Mouse (Mus musculus): ENCODE results near the gene Hdhd3. TPM values are rescaled to one million over a fixed set of nuclear protein-coding genes. Genes with fewer than 3 reads are reported as not detected.

Hdhd3 gene
- 1 to 10 TPM; 1.6 to 2.0 (median 1.8) TPM for polyA plus RNA-seq (2017; shearing (Covaris generic))

GRCm38 (mm10) chr4:62503374-62503970 is at the start of gene Hdhd3:
TSS of gene Hdhd3 (minus strand) at chr4:62503467.
- no peak for ATAC-seq

- peak; percentile 32 for ATAC-seq
These were observed 48.7 kb upstream of the Hdhd3 start for GRCm38 (mm10) chr4:62551966-62552365.

- ATAC-seq, result no peak
These were observed 41.5 kb upstream of the Hdhd3 start for GRCm38 (mm10) chr4:62544801-62545200.

- no peak for ATAC-seq
These were observed 40.5 kb upstream of the Hdhd3 start for GRCm38 (mm10) chr4:62543782-62544181.

- ATAC-seq, result no peak
These were observed 38.5 kb upstream of the Hdhd3 start for GRCm38 (mm10) chr4:62541802-62542201.

- no peak for ATAC-seq
These were observed 30.5 kb upstream of the Hdhd3 start for GRCm38 (mm10) chr4:62533729-62534128.

GRCm38 (mm10) chr4:62527655-62528054 is 24.4 kb upstream of the Hdhd3 start:
- ATAC-seq, result no peak

GRCm38 (mm10) chr4:62526256-62526655 is 23.0 kb upstream of the Hdhd3 start:
- no peak for ATAC-seq

GRCm38 (mm10) chr4:62525489-62525811 is 22.2 kb upstream of the Hdhd3 start:
- no peak for ATAC-seq

- peak; percentile 95 for ATAC-seq
These were observed 21.6 kb upstream of the Hdhd3 start, which contains the start of the genes Pole3 and 4933430I17Rik for GRCm38 (mm10) chr4:62524651-62525488. TSS of gene Pole3 (minus strand) at chr4:62525068. TSS of gene 4933430I17Rik (plus strand) at chr4:62525369.

GRCm38 (mm10) chr4:62520892-62521400 is 17.7 kb upstream of the Hdhd3 start:
- ATAC-seq, result no peak

- peak; percentile 78 for ATAC-seq
These were observed 16.6 kb upstream of the Hdhd3 start, which contains the start of gene Alad for GRCm38 (mm10) chr4:62519849-62520233. TSS of gene Alad (minus strand) at chr4:62519918.

- peak; percentile 73 for ATAC-seq
These were observed 16.0 kb upstream of the Hdhd3 start for GRCm38 (mm10) chr4:62519122-62519848.

GRCm38 (mm10) chr4:62518416-62519121 is 15.3 kb upstream of the Hdhd3 start:
- ATAC-seq, result peak; percentile 30

- ATAC-seq, result peak; percentile 6
These were observed 14.5 kb upstream of the Hdhd3 start for GRCm38 (mm10) chr4:62517538-62518415.

- ATAC-seq, result no peak
These were observed 13.8 kb upstream of the Hdhd3 start for GRCm38 (mm10) chr4:62517046-62517445.

- no peak for ATAC-seq
These were observed 13.3 kb upstream of the Hdhd3 start for GRCm38 (mm10) chr4:62516579-62516978.

GRCm38 (mm10) chr4:62516079-62516478 is 12.8 kb upstream of the Hdhd3 start:
- ATAC-seq, result no peak

- no peak for ATAC-seq
These were observed 12.2 kb upstream of the Hdhd3 start for GRCm38 (mm10) chr4:62515490-62515889.

GRCm38 (mm10) chr4:62514995-62515394 is 11.7 kb upstream of the Hdhd3 start:
- ATAC-seq, result no peak

- ATAC-seq, result no peak
These were observed 10.8 kb upstream of the Hdhd3 start for GRCm38 (mm10) chr4:62513998-62514506.

Data from inflammation-experienced regulatory T-cells, adult 6 months (primary cell).